In genomic region chr2:152887230-152887629, GRCm38 (mm10) we compare ENCODE assay signal across 20 mouse cellular contexts. TPM values are rescaled to one million over a fixed set of nuclear protein-coding genes. Genes with fewer than 3 reads are reported as not detected.
"Had no signal": no experiment of that assay in that cellular context is flagged by ENCODE, and none has a peak within 500 bp of the region (broad histone marks: within the 10 kb centered on the region; RNA-seq: fewer than 3 reads in every experiment).

No protein-coding gene starts in this region.

- H3K27ac ChIP-seq: kidney, postnatal 0 days; limb, embryonic 15.5 days; liver, embryonic 13.5 days; macrophage; midbrain, embryonic 12.5 days had no signal

- H3K4me2 ChIP-seq: limb, embryonic 15.5 days; liver, embryonic 13.5 days; midbrain, embryonic 12.5 days had no signal

- H3K9me3 ChIP-seq: limb, embryonic 15.5 days; liver, embryonic 13.5 days; megakaryocyte, embryonic 14.5 days; midbrain, embryonic 12.5 days had no signal

- ATAC-seq: liver, postnatal 0 days had no signal

- DNase-seq: kidney, adult 11 months; kidney, adult 9 months; kidney, postnatal 36 days; liver, embryonic 13.5 days; liver, postnatal 0 days; right cerebral cortex, postnatal 14 days; thymus, adult 18-20 months; thymus, postnatal 14 days had no signal

- H3K4me3 ChIP-seq: limb, embryonic 15.5 days; liver, embryonic 13.5 days; megakaryocyte, embryonic 14.5 days; midbrain, embryonic 12.5 days had no signal

- H3K4me1 ChIP-seq: limb, embryonic 15.5 days; liver, embryonic 13.5 days; megakaryocyte, embryonic 14.5 days; midbrain, embryonic 12.5 days had no signal

- H3K27me3 ChIP-seq: limb, embryonic 15.5 days; liver, embryonic 13.5 days; megakaryocyte, embryonic 14.5 days; midbrain, embryonic 12.5 days had no signal

- H3K9ac ChIP-seq: limb, embryonic 15.5 days; liver, embryonic 13.5 days; liver, postnatal 0 days; midbrain, embryonic 12.5 days had no signal

RNA-seq across cellular contexts. Expression of gene Mylk2, which starts 23.9 kb away (rescaled TPM):
- total RNA-seq: layer of hippocampus, adult 8-10 months; left cerebral cortex, adult 18-20 months; left cerebral cortex, postnatal 10 days had no signal
- polyA plus RNA-seq: limb, embryonic 11.5 days; liver, embryonic 13.5 days; liver, postnatal 0 days; macrophage; midbrain, embryonic 12.5 days; midbrain, postnatal 0 days; neural tube, embryonic 14.5 days; small intestine, adult 2 months had no signal

RNA-seq across cellular contexts. Expression of gene Foxs1, which starts 45.8 kb away (rescaled TPM):
- polyA plus RNA-seq: macrophage had no signal
